Mouse (Mus musculus) myocyte (in vitro differentiated cells): ENCODE measurements at regions not wholly inside any gene's neighbourhood (a gene's known extent, or its start where the extent isn't known, plus 50 kb on each side); places are given as distances from the start of the nearest gene placed in this dataset.

Experiments
- H3K27me3 ChIP-seq: one replicate; pipeline ENCODE4 v1.6.1; 2011; ENCODE audit not compliant: control insufficient read depth, insufficient read depth, insufficient read length
- H3K36me3 ChIP-seq: one replicate; pipeline ENCODE4 v1.6.1; 2011; ENCODE audit not compliant: control insufficient read depth, insufficient read depth
- H3K4me2 ChIP-seq: one replicate; pipeline ENCODE4 v1.6.1; 2011; ENCODE audit warnings: low read depth, control low read depth
- H3K4me3 ChIP-seq: one replicate; pipeline ENCODE4 v1.5.1; 2011; ENCODE audit warnings: mild to moderate bottlenecking, control low read depth, moderate library complexity
- H3K79me2 ChIP-seq: one replicate; pipeline ENCODE4 v1.6.1; 2011; ENCODE audit not compliant: control insufficient read depth, insufficient read depth
- H3ac ChIP-seq: one replicate; pipeline ENCODE4 v1.6.1; 2011; ENCODE audit not compliant: control insufficient read depth, insufficient read length
- CEBPB ChIP-seq: IDR thresholded peaks from 2 replicates; pipeline ENCODE4 v1.6.1; 2011; ENCODE audit warnings: mild to moderate bottlenecking, moderate library complexity; ENCODE audit not compliant: poor library complexity, insufficient read depth, severe bottlenecking
- E2F4 ChIP-seq: IDR thresholded peaks from one replicate; pipeline ENCODE4 v1.6.1; 2011; ENCODE audit warnings: mild to moderate bottlenecking, control low read depth, moderate library complexity; ENCODE audit not compliant: insufficient read depth
- MAX ChIP-seq: IDR thresholded peaks from one replicate; pipeline ENCODE4 v1.6.1; 2011; ENCODE audit warnings: low read depth, mild to moderate bottlenecking, control low read depth
- MYOD1 ChIP-seq, 3 experiments: IDR thresholded peaks; one replicate each; pipeline ENCODE4 v1.6.1; 2011; ENCODE audit warnings: control low read depth in 2 of 3, low read depth in 2 of 3, mild to moderate bottlenecking in 2 of 3, moderate library complexity in 1 of 3; ENCODE audit not compliant: insufficient read length in 2 of 3, control insufficient read depth in 1 of 3
- MYOG ChIP-seq, 3 experiments: IDR thresholded peaks; one replicate each; pipeline ENCODE4 v1.6.1; 2011; ENCODE audit warnings: control low read depth in 2 of 3, low read depth in 2 of 3, mild to moderate bottlenecking in 2 of 3; ENCODE audit not compliant: insufficient read length in 2 of 3, control insufficient read depth in 1 of 3, insufficient read depth in 1 of 3
- POLR2A ChIP-seq: IDR thresholded peaks from one replicate; pipeline ENCODE4 v1.6.1; 2011; ENCODE audit warnings: low read depth, mild to moderate bottlenecking, control low read depth, moderate library complexity; ENCODE audit not compliant: insufficient read length
- POLR2AphosphoS2 ChIP-seq: IDR thresholded peaks from one replicate; pipeline ENCODE4 v1.6.1; 2011; ENCODE audit warnings: low read depth, control low read depth; ENCODE audit not compliant: insufficient read length
- REST ChIP-seq: IDR thresholded peaks from one replicate; pipeline ENCODE4 v1.6.1; 2011; ENCODE audit warnings: mild to moderate bottlenecking, control low read depth, moderate library complexity; ENCODE audit not compliant: insufficient read depth, insufficient read length
- SRF ChIP-seq: IDR thresholded peaks from one replicate; pipeline ENCODE4 v1.6.1; 2011; ENCODE audit warnings: low read depth; ENCODE audit not compliant: control insufficient read depth, insufficient read length
- TCF12 ChIP-seq: IDR thresholded peaks from one replicate; pipeline ENCODE4 v1.6.1; 2011; ENCODE audit warnings: mild to moderate bottlenecking, control low read depth; ENCODE audit not compliant: poor library complexity, insufficient read depth, severe bottlenecking
- TCF3 ChIP-seq: IDR thresholded peaks from one replicate; pipeline ENCODE4 v1.6.1; 2011; ENCODE audit warnings: low read depth, control low read depth; ENCODE audit not compliant: insufficient read length
- USF1 ChIP-seq: IDR thresholded peaks from one replicate; pipeline ENCODE4 v1.6.1; 2011; ENCODE audit warnings: low read depth, mild to moderate bottlenecking, control low read depth, moderate library complexity

DNA sequence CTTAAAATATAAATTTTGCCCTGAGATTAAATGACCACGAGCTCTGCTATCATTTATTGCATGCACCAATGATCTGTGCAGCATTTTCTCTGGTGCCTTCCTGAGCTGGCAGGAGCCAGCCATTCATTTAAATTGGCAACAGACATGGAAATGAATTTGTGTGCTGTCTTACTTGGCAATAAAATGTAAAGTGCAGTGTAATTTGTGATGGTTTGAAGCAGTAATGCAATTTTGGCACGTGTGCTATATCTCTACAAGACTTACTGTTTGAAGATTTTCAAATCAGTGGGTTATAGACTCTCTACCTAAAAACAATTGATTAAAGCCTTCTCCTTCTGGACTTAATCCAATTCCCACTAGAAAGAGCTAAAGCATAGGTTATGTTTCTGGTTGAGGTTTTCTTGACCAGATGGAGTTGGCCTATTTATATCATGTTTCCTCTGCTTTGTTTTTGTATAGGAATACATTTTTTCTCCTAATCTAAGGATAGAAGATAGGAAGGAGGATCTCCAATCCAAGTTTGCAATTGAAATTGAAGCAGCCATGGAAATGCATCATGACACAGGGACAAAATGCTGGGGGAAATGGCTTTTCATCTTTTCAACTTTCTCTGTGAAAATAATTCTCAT lies 557.6 kb downstream of the Hace1 start:
- Histone ChIP-seq H3K27me3 (no peaks in the 10 kb centered on the region), H3K4me2 (no peak overlapping the region), H3ac (no peak overlapping the region), H3K4me3 (no peak overlapping the region), H3K36me3 (no peaks in the 10 kb centered on the region), H3K79me2 (no peaks in the 10 kb centered on the region)
- no peak for TF ChIP-seq MAX
- no peak for TF ChIP-seq CEBPB
- TF ChIP-seq E2F4 = no peak
- TF ChIP-seq POLR2AphosphoS2 = no peak
- no peak for TF ChIP-seq SRF
- no peak for TF ChIP-seq USF1
- TF ChIP-seq POLR2A = no peak
- no peak for TF ChIP-seq MYOG (IDR thresholded peaks at IDR 0.05; ENCODE audit: control insufficient read depth in 1 of 3, insufficient read depth in 1 of 3, insufficient read length in 2 of 3, low read depth in 2 of 3)
- no peak for TF ChIP-seq MYOD1 (IDR thresholded peaks at IDR 0.05; ENCODE audit: control insufficient read depth in 1 of 3, insufficient read length in 2 of 3, low read depth in 2 of 3)
- TF ChIP-seq REST = no peak
- no peak for TF ChIP-seq TCF12
- no peak for TF ChIP-seq TCF3

DNA sequence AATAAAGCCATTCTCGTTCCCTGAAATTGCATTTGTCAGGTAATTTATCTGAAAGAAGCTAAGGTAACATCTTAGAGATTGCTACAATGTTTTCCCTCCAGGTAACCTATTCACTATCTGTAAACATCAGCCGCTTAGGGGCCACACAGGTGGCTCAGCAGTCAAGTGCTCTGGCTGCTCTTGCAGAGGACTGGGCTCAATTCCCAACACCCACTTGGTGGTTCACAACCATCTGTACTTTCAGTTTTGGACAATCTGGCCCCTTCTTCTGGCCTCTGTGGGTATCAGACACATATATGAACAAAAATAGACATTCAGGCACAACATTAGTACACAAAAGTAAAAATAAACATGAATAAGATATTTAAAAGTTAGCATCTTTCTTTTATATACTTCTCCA lies 596.4 kb downstream of the Hace1 start:
- TF ChIP-seq MYOD1 (IDR thresholded peaks at IDR 0.05; ENCODE audit: control insufficient read depth in 1 of 3, insufficient read length in 2 of 3, low read depth in 2 of 3) = no peak
- no peak for TF ChIP-seq CEBPB
- TF ChIP-seq E2F4 = no peak
- TF ChIP-seq POLR2AphosphoS2 = no peak
- no peak for TF ChIP-seq TCF12
- TF ChIP-seq POLR2A = no peak
- no peak for TF ChIP-seq SRF
- TF ChIP-seq REST = no peak
- no peak for TF ChIP-seq TCF3
- no peak for TF ChIP-seq MAX
- TF ChIP-seq MYOG (IDR thresholded peaks at IDR 0.05; ENCODE audit: control insufficient read depth in 1 of 3, insufficient read depth in 1 of 3, insufficient read length in 2 of 3, low read depth in 2 of 3) = no peak
- no peak for TF ChIP-seq USF1
- H3K79me2 ChIP-seq = no peaks in the 10 kb centered on the region
- no peaks in the 10 kb centered on the region for H3K36me3 ChIP-seq
- H3K27me3 ChIP-seq = no peaks in the 10 kb centered on the region
- H3ac ChIP-seq = no peak overlapping the region
- no peak overlapping the region for H3K4me3 ChIP-seq
- no peak overlapping the region for H3K4me2 ChIP-seq

DNA sequence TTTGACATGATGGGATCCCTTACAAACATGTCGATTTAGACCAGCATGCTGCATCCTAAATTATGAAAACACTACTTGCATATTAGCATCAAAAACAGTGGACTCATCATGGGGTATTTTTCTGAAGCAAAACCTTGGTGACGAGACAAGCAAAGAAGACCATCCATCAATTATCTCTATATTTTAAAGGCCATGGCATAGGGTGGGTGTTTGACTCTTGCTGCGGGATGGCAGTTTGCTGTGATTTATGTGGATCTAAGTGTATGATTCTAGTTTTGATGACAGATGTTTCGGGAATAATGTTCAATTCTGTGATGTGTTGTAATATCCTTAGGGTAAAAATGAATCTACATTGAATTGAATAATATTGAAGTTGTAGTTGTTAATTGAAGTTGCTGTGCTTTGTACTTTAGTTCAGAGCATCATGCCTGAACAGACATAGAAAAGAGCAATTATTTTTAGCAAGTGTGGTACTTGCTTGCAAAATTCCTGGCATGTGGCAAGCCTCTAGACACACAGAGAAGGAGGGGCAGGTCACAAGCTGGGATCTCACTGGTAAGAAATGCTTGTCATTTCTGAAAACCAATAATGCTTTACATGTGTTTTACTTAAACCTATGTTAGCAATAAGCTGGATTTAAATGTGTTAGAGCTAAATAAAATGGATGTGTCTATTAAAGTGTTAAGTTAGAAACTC lies 608.3 kb downstream of the Hace1 start:
- Histone ChIP-seq H3K36me3 (no peaks in the 10 kb centered on the region), H3K27me3 (no peaks in the 10 kb centered on the region), H3ac (no peak overlapping the region), H3K4me3 (no peak overlapping the region), H3K4me2 (no peak overlapping the region), H3K79me2 (no peaks in the 10 kb centered on the region)
- no peak for TF ChIP-seq MAX
- no peak for TF ChIP-seq SRF

DNA sequence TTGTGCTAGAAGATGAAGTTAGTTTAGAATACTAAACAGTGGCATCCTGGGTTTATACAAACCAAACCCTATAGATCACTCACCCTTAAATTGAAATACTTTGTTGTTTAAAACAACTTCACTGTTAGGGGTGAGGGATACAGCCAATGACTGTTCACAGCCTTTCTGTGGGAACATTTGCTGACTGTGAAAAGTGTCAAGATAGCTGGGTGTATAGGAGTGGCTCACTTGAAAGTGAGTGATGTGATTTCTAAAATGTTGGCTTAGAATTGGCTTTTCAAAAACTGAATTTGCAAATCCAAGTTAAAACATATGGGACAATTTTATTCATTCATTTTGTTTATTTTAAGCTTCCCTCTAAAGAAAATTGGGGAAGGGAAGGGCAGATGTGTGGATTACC lies 616.5 kb downstream of the Hace1 start:
- Histone ChIP-seq H3K27me3 (no peaks in the 10 kb centered on the region), H3K79me2 (no peaks in the 10 kb centered on the region), H3K4me3 (no peak overlapping the region), H3K4me2 (no peak overlapping the region), H3ac (no peak overlapping the region), H3K36me3 (no peaks in the 10 kb centered on the region)
- TF ChIP-seq MAX (no peak), SRF (no peak), MYOG (IDR thresholded peaks at IDR 0.05; ENCODE audit: control insufficient read depth in 1 of 3, insufficient read depth in 1 of 3, insufficient read length in 2 of 3, low read depth in 2 of 3) (no peak), MYOD1 (IDR thresholded peaks at IDR 0.05; ENCODE audit: control insufficient read depth in 1 of 3, insufficient read length in 2 of 3, low read depth in 2 of 3) (no peak), TCF12 (no peak), POLR2AphosphoS2 (no peak), TCF3 (no peak), REST (no peak), POLR2A (no peak), CEBPB (no peak), USF1 (no peak)
